Mouse (Mus musculus) embryonic fibroblast, embryonic 13.5 days (primary cell): ENCODE data around the gene Negr1. TPM values are rescaled to one million over a fixed set of nuclear protein-coding genes. Genes with fewer than 3 reads are reported as not detected.

Experiments used
- H3K27ac ChIP-seq: 2 replicates; pipeline ENCODE4 v1.5.1; 2012; ENCODE audit warnings: low read length, control low read depth, inconsistent platforms; ENCODE audit not compliant: insufficient read depth
- H3K4me1 ChIP-seq: 2 replicates; pipeline ENCODE4 v1.6.1; 2011; ENCODE audit warnings: low read length; ENCODE audit not compliant: control insufficient read depth, insufficient read depth
- H3K4me3 ChIP-seq: 2 replicates; pipeline ENCODE4 v1.5.1; 2011; ENCODE audit warnings: mild to moderate bottlenecking, control low read depth, low read length; ENCODE audit not compliant: insufficient read depth
- CTCF ChIP-seq: IDR thresholded peaks from 2 replicates; pipeline ENCODE4 v1.5.1; 2011; ENCODE audit warnings: mild to moderate bottlenecking, control low read depth, low read length, moderate library complexity, borderline replicate concordance; ENCODE audit not compliant: insufficient read depth
- POLR2A ChIP-seq: IDR thresholded peaks from 2 replicates; pipeline ENCODE4 v1.6.1; 2011; ENCODE audit warnings: low read depth, mild to moderate bottlenecking, control low read depth, low read length, moderate library complexity
- polyA plus RNA-seq: library from polyadenylated mRNA; stranded (reverse); fragments of >200 nt; gene quantifications from 2 replicates; pipeline ENCODE4 v1.2.4, GENCODE M21; 2011; ENCODE audit warnings: low read depth; ENCODE audit not compliant: missing spikeins, insufficient read length

Negr1 gene
- polyA plus RNA-seq, 1 experiment, result 2.2 TPM

DNA sequence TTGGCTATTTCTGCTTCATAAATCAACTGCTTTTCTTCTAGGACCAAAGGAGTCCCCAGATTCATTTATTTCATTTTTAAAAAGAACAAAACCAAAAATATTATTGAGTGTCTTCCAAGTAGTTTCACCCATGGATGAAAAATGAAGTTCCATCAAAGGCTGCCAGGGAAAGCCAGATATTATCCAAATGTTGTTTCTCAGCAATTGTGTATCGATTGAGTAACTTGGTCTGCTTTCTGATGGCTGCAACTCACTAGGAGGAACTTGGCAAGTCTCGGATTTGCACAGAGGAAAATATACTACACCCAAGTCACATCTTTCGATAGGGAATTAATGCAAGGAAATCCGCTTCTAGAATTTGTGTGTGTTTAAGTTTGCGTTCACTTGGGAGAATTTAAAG lies 363.5 kb downstream of the Negr1 start:
- Histone ChIP-seq H3K4me3 (no peak overlapping the region), H3K27ac (no peak overlapping the region), H3K4me1 (no peaks in the 10 kb centered on the region)
- TF ChIP-seq CTCF (no peak), POLR2A (no peak)

GRCm38 (mm10) chr3:156928396-156929061 lies 366.9 kb downstream of the Negr1 start:
- H3K27ac ChIP-seq, result no peak overlapping the region
- H3K4me3 ChIP-seq, result no peak overlapping the region
- H3K4me1 ChIP-seq, result no peaks in the 10 kb centered on the region
- no peak for TF ChIP-seq POLR2A
- TF ChIP-seq CTCF, result no peak

GRCm38 (mm10) chr3:156929062-156929397 lies 367.4 kb downstream of the Negr1 start:
- no peaks in the 10 kb centered on the region for H3K4me1 ChIP-seq
- TF ChIP-seq CTCF (no peak), POLR2A (no peak)
- H3K4me3 ChIP-seq, result no peak overlapping the region
- no peak overlapping the region for H3K27ac ChIP-seq

DNA sequence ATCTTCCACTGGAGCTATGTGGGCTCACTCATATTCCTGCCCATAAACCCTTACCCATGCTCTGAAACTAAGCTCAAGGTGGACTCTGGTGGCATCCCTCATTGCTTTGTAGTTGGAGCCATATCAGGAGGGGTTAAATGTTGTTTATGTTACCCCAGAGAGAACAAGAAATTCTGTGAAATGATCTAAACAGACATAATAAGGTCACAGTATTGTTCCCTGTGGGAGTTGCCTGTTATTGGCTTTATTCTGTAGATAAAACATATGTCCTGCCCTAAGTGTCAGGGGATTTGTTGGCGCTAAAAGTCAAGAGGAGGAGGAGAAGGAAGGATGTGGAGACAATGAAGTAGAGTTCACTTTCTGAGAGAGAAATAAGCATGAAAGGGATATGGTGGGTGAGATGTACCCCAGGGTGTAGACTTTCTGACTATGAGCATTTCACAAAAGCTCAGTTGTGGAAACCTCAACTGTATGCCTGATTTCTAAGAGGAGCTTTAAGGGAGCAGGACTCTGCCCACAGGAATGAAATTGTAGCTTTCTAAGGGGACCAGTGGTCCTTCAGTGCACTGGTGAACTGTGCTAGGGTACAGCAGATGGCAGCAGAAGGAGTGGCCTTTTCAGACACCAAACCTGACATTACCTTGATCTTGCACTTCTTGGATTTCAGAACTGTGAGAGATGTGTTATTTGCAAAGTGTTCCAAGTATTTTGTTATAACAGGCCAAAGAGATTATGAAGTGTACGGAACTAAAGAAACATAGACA lies 368.3 kb downstream of the Negr1 start:
- Histone ChIP-seq H3K4me3 (no peak overlapping the region), H3K4me1 (no peaks in the 10 kb centered on the region), H3K27ac (no peak overlapping the region)
- TF ChIP-seq POLR2A (no peak), CTCF (no peak)

GRCm38 (mm10) chr3:156931011-156931410 lies 369.4 kb downstream of the Negr1 start:
- no peak overlapping the region for H3K27ac ChIP-seq
- H3K4me3 ChIP-seq, result no peak overlapping the region
- TF ChIP-seq CTCF, result no peak
- no peaks in the 10 kb centered on the region for H3K4me1 ChIP-seq

GRCm38 (mm10) chr3:156931540-156931939 lies 369.9 kb downstream of the Negr1 start:
- Histone ChIP-seq H3K4me1 (no peaks in the 10 kb centered on the region), H3K4me3 (no peak overlapping the region), H3K27ac (no peak overlapping the region)
- TF ChIP-seq CTCF (no peak), POLR2A (no peak)

DNA sequence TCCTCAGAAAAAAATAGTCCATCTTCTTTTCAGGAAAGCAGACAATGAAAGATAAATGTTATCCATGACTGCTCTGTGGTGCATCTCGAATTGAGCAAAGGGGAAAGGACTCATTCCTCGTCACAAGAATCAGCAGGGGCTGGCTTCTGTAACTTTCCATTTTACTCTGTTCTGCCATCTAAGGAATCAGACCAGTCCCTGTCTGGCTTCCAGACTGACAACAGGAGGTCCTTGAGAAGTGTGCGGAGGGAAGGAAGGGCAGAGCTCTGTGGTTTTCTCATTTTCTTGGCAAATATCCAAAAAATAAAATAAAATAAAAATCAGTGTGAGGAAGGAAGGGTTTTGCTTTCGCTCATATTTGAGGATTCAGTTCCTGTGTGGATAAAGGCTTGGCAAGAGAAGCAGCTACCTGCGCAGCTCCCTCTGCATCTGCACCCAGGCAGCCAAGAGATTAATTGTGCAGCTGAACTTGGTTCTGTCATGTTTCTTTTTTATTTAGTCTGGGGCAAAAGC lies 373.2 kb downstream of the Negr1 start:
- Histone ChIP-seq H3K27ac (no peak overlapping the region), H3K4me3 (no peak overlapping the region), H3K4me1 (no peaks in the 10 kb centered on the region)
- TF ChIP-seq POLR2A (no peak), CTCF (no peak)

DNA sequence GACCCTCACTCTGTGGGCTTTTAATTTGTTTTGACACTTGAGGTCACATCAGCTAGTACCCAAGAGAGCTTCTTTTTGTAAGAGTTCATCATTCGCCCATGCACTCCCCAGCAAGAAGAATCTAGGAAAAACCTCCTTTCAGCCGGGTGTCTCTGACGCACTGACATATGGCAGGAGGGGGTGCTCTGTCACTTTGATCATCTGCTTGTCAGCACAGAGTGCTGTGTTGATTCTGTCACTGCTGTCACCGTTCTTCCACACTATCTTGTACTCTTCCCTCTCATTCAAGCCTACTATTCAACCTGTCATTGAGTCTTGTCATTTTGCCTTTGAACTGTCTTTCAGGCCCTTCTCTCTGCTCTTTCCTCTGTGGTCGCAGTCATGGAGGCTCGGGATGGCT lies 385.8 kb downstream of the Negr1 start:
- Histone ChIP-seq H3K4me1 (peaks cover 3% of the 10 kb centered on the region; the same call in 1 of the 2 replicates), H3K27ac (no peak overlapping the region), H3K4me3 (no peak overlapping the region)
- TF ChIP-seq CTCF, result no peak
- no peak for TF ChIP-seq POLR2A

DNA sequence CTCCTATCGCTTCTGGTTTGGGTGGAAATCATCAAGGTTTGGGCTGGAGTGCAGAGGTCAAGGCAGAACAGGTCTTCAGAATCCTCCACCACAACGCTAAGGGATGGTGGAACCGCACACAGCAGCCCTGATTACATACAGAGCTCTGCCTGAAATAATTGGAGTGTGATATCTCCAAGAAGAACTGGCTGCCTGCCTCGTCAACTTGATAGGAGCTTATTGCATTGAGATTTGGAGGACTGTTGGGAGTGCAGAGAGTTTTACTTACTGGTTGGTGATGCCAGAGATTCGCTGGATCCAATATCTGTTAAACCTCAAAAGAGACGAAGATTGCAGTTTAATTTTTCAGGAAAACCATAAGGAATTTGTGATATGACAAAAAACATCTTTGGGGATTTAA lies 391.4 kb downstream of the Negr1 start:
- H3K27ac ChIP-seq, result no peak overlapping the region
- TF ChIP-seq CTCF (no peak), POLR2A (no peak)
- H3K4me1 ChIP-seq, result peaks cover 3% of the 10 kb centered on the region; the same call in 1 of the 2 replicates
- no peak overlapping the region for H3K4me3 ChIP-seq

DNA sequence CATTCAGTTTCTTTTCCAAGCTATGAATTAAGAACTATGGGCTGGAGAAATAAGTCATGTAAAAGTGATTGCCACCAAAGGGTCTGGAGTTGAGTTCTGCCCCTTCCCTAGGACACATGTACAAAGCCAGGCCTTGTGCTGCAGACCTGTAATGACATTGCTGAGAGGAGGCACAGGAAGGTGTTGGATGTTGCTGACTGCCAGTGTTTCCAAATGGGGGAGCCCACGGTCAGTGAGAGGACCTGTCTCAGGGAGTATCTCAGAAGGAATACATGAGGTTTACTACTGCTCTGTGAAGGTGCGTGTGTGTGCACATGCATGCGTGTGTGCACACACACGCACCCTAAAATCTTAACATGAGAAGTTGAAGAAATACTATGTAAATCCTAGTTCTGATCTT lies 393.5 kb downstream of the Negr1 start:
- Histone ChIP-seq H3K4me3 (no peak overlapping the region), H3K4me1 (peaks cover 3% of the 10 kb centered on the region; the same call in 1 of the 2 replicates), H3K27ac (no peak overlapping the region)
- TF ChIP-seq POLR2A, result no peak
- TF ChIP-seq CTCF, result no peak
